Mouse (Mus musculus) CH12.LX (cell line): ENCODE data around the gene Gkap1. TPM values are rescaled to one million over a fixed set of nuclear protein-coding genes. Genes with fewer than 3 reads are reported as not detected.

Source experiments
- DNase-seq: peaks from one replicate; pipeline ENCODE4 v3.0.0-alpha.2; 2013; ENCODE audit errors: extremely low read depth
- H3K27ac ChIP-seq: 2 replicates; pipeline ENCODE4 v1.5.1; 2012; ENCODE audit warnings: low read depth, mild to moderate bottlenecking, control low read depth, moderate library complexity; ENCODE audit not compliant: insufficient read depth
- H3K27me3 ChIP-seq: replicated peaks from 2 replicates; pipeline ENCODE3; 2012; ENCODE audit warnings: inconsistent platforms
- H3K36me3 ChIP-seq, 2 experiments: replicated peaks in 1 of 2; 2 replicates each; pipeline versions ENCODE3 to v1.6.1; 2012; ENCODE audit warnings: inconsistent platforms in 1 of 2, low read length in 1 of 2, mild to moderate bottlenecking in 1 of 2, mixed read lengths in 1 of 2, moderate library complexity in 1 of 2; ENCODE audit not compliant: control insufficient read depth in 1 of 2, insufficient read depth in 1 of 2
- H3K4me1 ChIP-seq, 2 experiments: 2 replicates each; pipeline ENCODE4 v1.6.1; 2012; ENCODE audit warnings: inconsistent platforms in 1 of 2, moderate library complexity in 1 of 2; ENCODE audit not compliant: insufficient read depth in 2 of 2, control insufficient read depth in 1 of 2
- H3K4me2 ChIP-seq: 2 replicates; pipeline ENCODE4 v1.6.1; 2012; ENCODE audit warnings: low read depth, mild to moderate bottlenecking, control low read depth; ENCODE audit not compliant: poor library complexity, insufficient read depth, severe bottlenecking
- H3K4me3 ChIP-seq, 3 experiments: fragments of 150-350 bp in 1 of 3; sonication (generic) in 1 of 3; replicated peaks in 1 of 3; 2 replicates each; pipeline versions ENCODE3 to v1.5.1; 2011 to 2012; ENCODE audit warnings: low read depth in 2 of 3, low read length in 2 of 3, mild to moderate bottlenecking in 2 of 3, moderate library complexity in 2 of 3, control low read depth in 1 of 3, improper control_type of control experiment in 1 of 3, inconsistent platforms in 1 of 3, mixed read lengths in 1 of 3; ENCODE audit not compliant: poor library complexity in 1 of 3
- H3K79me2 ChIP-seq: replicated peaks from 2 replicates; pipeline ENCODE4 v1.6.1; 2012; ENCODE audit warnings: mild to moderate bottlenecking, moderate library complexity; ENCODE audit not compliant: control insufficient read depth, poor library complexity, insufficient read depth, severe bottlenecking; ENCODE audit errors: extremely low read depth
- H3K9ac ChIP-seq: 2 replicates; pipeline ENCODE4 v1.6.1; 2012; ENCODE audit warnings: low read depth, mild to moderate bottlenecking, control low read depth, moderate library complexity; ENCODE audit not compliant: insufficient read depth
- H3K9me3 ChIP-seq: replicated peaks from 2 replicates; pipeline ENCODE3; 2012; ENCODE audit warnings: low read length, inconsistent platforms, mixed read lengths
- CHD1 ChIP-seq: IDR thresholded peaks from 2 replicates; pipeline ENCODE4 v1.6.1; 2012; ENCODE audit warnings: low read depth, low read length, improper control_type of control experiment, inconsistent platforms
- CHD2 ChIP-seq: IDR thresholded peaks from 2 replicates; pipeline ENCODE4 v1.6.1; 2011; ENCODE audit warnings: low read length, improper control_type of control experiment
- CTCF ChIP-seq, 2 experiments: IDR thresholded peaks in 1 of 2; conservative IDR thresholded peaks in 1 of 2; 2 replicates each; pipeline ENCODE4 v1.5.1; 2011 to 2012; ENCODE audit warnings: low read depth in 2 of 2, low read length in 2 of 2, improper control_type of control experiment in 1 of 2, inconsistent platforms in 1 of 2, mild to moderate bottlenecking in 1 of 2, moderate library complexity in 1 of 2
- ELF1 ChIP-seq: IDR thresholded peaks from 2 replicates; pipeline ENCODE4 v1.6.1; 2014; ENCODE audit warnings: low read depth, mild to moderate bottlenecking, inconsistent platforms, low read length, improper control_type of control experiment
- EP300 ChIP-seq: IDR thresholded peaks from 2 replicates; pipeline ENCODE4 v1.6.1; 2011; ENCODE audit warnings: low read length, improper control_type of control experiment
- GABPA ChIP-seq: IDR thresholded peaks from 2 replicates; pipeline ENCODE4 v1.6.1; 2012; ENCODE audit warnings: low read depth, low read length, improper control_type of control experiment, inconsistent platforms; ENCODE audit not compliant: insufficient replicate concordance
- HCFC1 ChIP-seq: IDR thresholded peaks from 2 replicates; pipeline ENCODE4 v1.6.1; 2012; ENCODE audit warnings: low read depth, mild to moderate bottlenecking, inconsistent platforms, low read length, improper control_type of control experiment
- IRF4 ChIP-seq: IDR thresholded peaks from 2 replicates; pipeline ENCODE4 v1.6.1; 2014; ENCODE audit warnings: low read depth, mild to moderate bottlenecking, inconsistent platforms, low read length, improper control_type of control experiment
- JUN ChIP-seq: IDR thresholded peaks from 2 replicates; pipeline ENCODE4 v1.6.1; 2011; ENCODE audit warnings: low read depth, mild to moderate bottlenecking, low read length, improper control_type of control experiment, moderate library complexity; ENCODE audit not compliant: insufficient read depth
- KAT2A ChIP-seq: IDR thresholded peaks from 2 replicates; pipeline ENCODE4 v1.6.1; 2012; ENCODE audit warnings: low read length, improper control_type of control experiment, inconsistent platforms; ENCODE audit not compliant: insufficient replicate concordance
- MAFK ChIP-seq: IDR thresholded peaks from 2 replicates; pipeline ENCODE4 v1.6.1; 2011; ENCODE audit warnings: low read length, improper control_type of control experiment; ENCODE audit not compliant: insufficient replicate concordance
- MAZ ChIP-seq: IDR thresholded peaks from 2 replicates; pipeline ENCODE4 v1.6.1; 2012; ENCODE audit warnings: low read depth, mild to moderate bottlenecking, inconsistent platforms, low read length, improper control_type of control experiment, moderate library complexity
- MYC ChIP-seq: IDR thresholded peaks from 2 replicates; pipeline ENCODE4 v1.6.1; 2011; ENCODE audit warnings: low read depth, mild to moderate bottlenecking, improper control_type of control experiment, low read length
- NELFE ChIP-seq: IDR thresholded peaks from 2 replicates; pipeline ENCODE4 v1.6.1; 2011; ENCODE audit warnings: low read depth, low read length, improper control_type of control experiment
- NRF1 ChIP-seq: IDR thresholded peaks from 2 replicates; pipeline ENCODE4 v1.6.1; 2014; ENCODE audit warnings: low read depth, mild to moderate bottlenecking, inconsistent platforms, low read length, improper control_type of control experiment, moderate library complexity
- PAX5 ChIP-seq: IDR thresholded peaks from 2 replicates; pipeline ENCODE4 v1.6.1; 2012; ENCODE audit warnings: low read length, inconsistent platforms, mixed read lengths
- POLR2A ChIP-seq: IDR thresholded peaks from 2 replicates; pipeline ENCODE4 v1.6.1; 2011; ENCODE audit warnings: low read depth, mild to moderate bottlenecking, improper control_type of control experiment, low read length
- RAD21 ChIP-seq: IDR thresholded peaks from 2 replicates; pipeline ENCODE4 v1.6.1; 2011; ENCODE audit warnings: low read depth, mild to moderate bottlenecking, low read length, improper control_type of control experiment, moderate library complexity
- RCOR1 ChIP-seq: conservative IDR thresholded peaks from 2 replicates; pipeline ENCODE4 v1.6.1; 2012; ENCODE audit warnings: low read depth, mild to moderate bottlenecking, inconsistent platforms, low read length, improper control_type of control experiment
- SIN3A ChIP-seq: IDR thresholded peaks from 2 replicates; pipeline ENCODE4 v1.6.1; 2012; ENCODE audit warnings: low read length, improper control_type of control experiment, inconsistent platforms
- SMC3 ChIP-seq: IDR thresholded peaks from 2 replicates; pipeline ENCODE4 v1.6.1; 2011; ENCODE audit warnings: low read depth, low read length, improper control_type of control experiment
- TCF12 ChIP-seq: IDR thresholded peaks from 2 replicates; pipeline ENCODE4 v1.6.1; 2014; ENCODE audit warnings: low read depth, mild to moderate bottlenecking, inconsistent platforms, low read length, improper control_type of control experiment
- USF1 ChIP-seq: IDR thresholded peaks from 2 replicates; pipeline ENCODE4 v1.6.1; 2014; ENCODE audit warnings: low read depth, mild to moderate bottlenecking, inconsistent platforms, low read length, improper control_type of control experiment
- ZC3H11A ChIP-seq: IDR thresholded peaks from 2 replicates; pipeline ENCODE4 v1.6.1; 2012; ENCODE audit warnings: low read depth, mild to moderate bottlenecking, inconsistent platforms, low read length, improper control_type of control experiment
- ZKSCAN1 ChIP-seq: IDR thresholded peaks from 2 replicates; pipeline ENCODE4 v1.6.1; 2012; ENCODE audit warnings: low read depth, inconsistent platforms, low read length, improper control_type of control experiment, borderline replicate concordance
- dilution Hi-C: fragments of 300-500 bp; cut with MboI; formaldehyde crosslinking; loops from 2 replicates; pipeline ENCODE4 v1.14.3; 2020; ENCODE audit warnings: low sequenced_read_pairs; ENCODE audit not compliant: extremely low pct_unique_long_range_greater_than_20kb, extremely low pct_ligation_motif_present
- in situ Hi-C: fragments of 300-500 bp; cut with MboI; formaldehyde crosslinking; loops from 3 replicates; pipeline ENCODE4 v1.14.3; 2019; ENCODE audit warnings: low sequenced_read_pairs, low pct_ligation_motif_present, low pct_unique_long_range_greater_than_20kb, mixed read lengths
- polyA plus RNA-seq: library from polyadenylated mRNA; unstranded; fragments of >175 nt; gene quantifications from 2 replicates; pipeline ENCODE4 v1.2.1, GENCODE M21; 2012; ENCODE audit warnings: low read depth; ENCODE audit not compliant: insufficient read length
- total RNA-seq, 2 experiments: library from RNA; depleted of rRNA; stranded (reverse); fragments of 300-350 nt in 1 of 2; fragments of >200 nt in 1 of 2; gene quantifications; 2 replicates each; pipeline ENCODE4 v1.2.3; 2012 to 2014

Gene Gkap1
- total and polyA plus RNA-seq, 3 experiments = 0.82 to 2.0 (median 1.3) TPM

DNA sequence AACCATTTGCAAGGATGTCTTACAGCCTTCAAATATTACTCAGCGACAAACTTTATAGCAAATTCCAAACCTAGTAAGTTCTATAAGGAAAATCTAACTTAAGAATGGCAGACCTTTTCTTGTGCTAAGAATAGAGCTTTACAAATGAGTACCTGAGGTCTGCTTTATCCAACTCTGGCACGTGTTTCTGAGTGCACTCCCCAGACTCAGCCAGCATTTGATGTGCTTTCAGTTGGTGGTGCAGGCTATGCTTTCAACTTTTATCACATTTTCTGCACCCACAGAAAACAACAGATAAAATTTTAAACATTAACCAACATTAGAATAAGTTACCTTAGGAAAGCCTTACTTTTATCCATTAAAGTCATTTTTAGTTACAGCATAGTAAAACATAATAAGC is 63.0 kb downstream of the Gkap1 start:
- in situ Hi-C loops (no loop called here), dilution Hi-C loops (no loop called here)
- H3K27me3 ChIP-seq = no peaks in the 10 kb centered on the region

DNA sequence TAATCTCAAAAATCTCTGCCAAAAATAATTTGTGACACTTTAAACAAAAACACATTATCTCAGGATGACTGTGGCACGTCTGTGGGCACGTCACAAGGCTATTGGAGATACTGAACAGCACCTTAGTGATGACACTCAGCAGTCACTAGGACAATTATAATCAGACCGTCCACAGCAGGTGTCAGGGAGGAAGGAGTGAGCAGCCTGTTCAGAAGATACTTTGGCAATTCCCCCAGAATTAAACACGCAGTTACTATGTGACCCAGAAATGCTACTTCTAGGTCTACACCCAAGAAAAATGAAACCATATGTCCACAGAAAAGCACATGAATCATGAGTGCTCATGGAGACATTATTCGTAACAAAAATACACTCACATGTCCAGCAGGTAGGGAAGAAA is 65.1 kb downstream of the Gkap1 start:
- H3K79me2 ChIP-seq = peaks cover 92% of the 10 kb centered on the region
- in situ Hi-C loops (no loop called here), dilution Hi-C loops (no loop called here)
- no peaks in the 10 kb centered on the region for H3K27me3 ChIP-seq
- no peak overlapping the region for H3K4me3 ChIP-seq
- no peak overlapping the region for H3K9ac ChIP-seq
- TF ChIP-seq RCOR1 (no peak), EP300 (no peak), TCF12 (no peak), POLR2A (no peak), ZC3H11A (no peak), RAD21 (no peak), KAT2A (no peak), SMC3 (no peak), MYC (no peak), SIN3A (no peak), PAX5 (no peak), ZKSCAN1 (no peak), USF1 (no peak), MAFK (no peak), ELF1 (no peak), HCFC1 (no peak), CHD2 (no peak)
- H3K27ac ChIP-seq = no peak overlapping the region; the same call in 1 of the 2 replicates
- H3K4me2 ChIP-seq = no peak overlapping the region
- H3K36me3 ChIP-seq = peaks cover 9 to 42% of the 10 kb centered on the region in 2 experiments
- H3K9me3 ChIP-seq = no peaks in the 10 kb centered on the region
- peaks cover 5 to 66% of the 10 kb centered on the region in 2 experiments for H3K4me1 ChIP-seq
- no peak for DNase-seq

More for the DNA sequence above, 63.0 kb downstream of the Gkap1 start:
- DNase-seq = no peak
- no peak overlapping the region for H3K4me2 ChIP-seq
- no peak overlapping the region for H3K4me3 ChIP-seq
- TF ChIP-seq RCOR1 (no peak), SMC3 (no peak), JUN (no peak), ZKSCAN1 (no peak), POLR2A (no peak), GABPA (no peak), MAFK (no peak), MAZ (no peak), NRF1 (no peak), CTCF (conservative IDR thresholded peaks at IDR 0.05 in 1 of 2, IDR thresholded peaks at IDR 0.05 in 1 of 2; ENCODE audit: low read depth in 2 of 2, low read length in 2 of 2) (no peak), CHD1 (no peak), TCF12 (no peak), IRF4 (no peak), NELFE (no peak), ZC3H11A (no peak)
- TF ChIP-seq, all 38 proteins: peak for 0
- Histone ChIP-seq H3K36me3 (peaks cover 5 to 27% of the 10 kb centered on the region in 2 experiments), H3K27ac (no peak overlapping the region), H3K9me3 (no peaks in the 10 kb centered on the region), H3K9ac (no peak overlapping the region), H3K4me1 (peaks cover 8 to 55% of the 10 kb centered on the region in 2 experiments), H3K79me2 (peaks cover 72% of the 10 kb centered on the region)
